Mouse (Mus musculus) spleen, adult 18-20 months (tissue): ENCODE measurements around the gene Cda.

Source experiments
- DNase-seq, 2 experiments: peaks; one replicate each; pipeline ENCODE4 v3.0.0; 2022; ENCODE audit warnings: mixed read lengths in 2 of 2

The Cda gene

DNA sequence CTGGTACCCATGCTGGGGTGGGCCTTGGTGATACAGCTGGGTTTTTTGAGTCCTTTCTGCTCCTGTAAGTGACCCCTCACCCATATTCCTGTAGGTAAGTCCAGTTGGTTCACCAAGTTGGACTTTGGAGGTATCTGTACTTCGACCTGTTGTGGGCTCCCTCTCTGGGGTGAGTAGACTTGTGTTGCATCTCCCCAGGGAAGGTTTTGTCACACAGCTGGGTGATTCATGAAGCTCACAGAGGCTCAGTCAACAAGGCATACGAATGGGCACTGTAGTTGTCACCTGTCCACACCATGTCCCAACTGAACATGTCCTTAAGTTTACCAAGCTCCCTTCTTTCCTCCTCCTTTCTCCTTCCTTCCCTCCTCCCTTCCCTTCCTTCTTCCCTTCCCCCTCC, 1.2 kb downstream of the Cda start:
- DNase-seq: no peak

- DNase-seq: no peak
These were observed 4.3 kb downstream of the Cda start for GRCm38 (mm10) chr4:138363511-138363910.

DNA sequence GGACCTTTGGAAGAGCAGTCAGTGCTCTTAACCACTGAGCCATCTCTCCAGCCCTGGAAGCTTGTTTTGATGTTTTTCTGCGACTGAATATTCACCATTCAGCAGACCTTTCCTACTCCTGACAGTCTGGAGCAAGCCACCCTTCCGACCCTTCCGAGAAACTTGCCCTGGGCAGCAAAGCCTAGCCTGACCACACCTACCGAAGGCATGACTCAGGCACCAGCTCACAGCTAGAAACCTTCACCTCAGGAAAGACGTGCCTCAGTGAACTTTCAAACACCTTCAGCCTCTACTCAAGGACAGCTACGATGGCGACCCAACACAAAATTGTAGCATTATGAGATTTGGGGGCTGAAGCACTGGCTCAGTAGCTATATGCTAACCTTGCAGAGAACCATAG, 4.9 kb downstream of the Cda start:
- DNase-seq: no peak

GRCm38 (mm10) chr4:138361370-138361821, 6.4 kb downstream of the Cda start:
- DNase-seq: no peak

- no peak for DNase-seq
These were observed 9.6 kb downstream of the Cda start for GRCm38 (mm10) chr4:138358176-138358575.

DNA sequence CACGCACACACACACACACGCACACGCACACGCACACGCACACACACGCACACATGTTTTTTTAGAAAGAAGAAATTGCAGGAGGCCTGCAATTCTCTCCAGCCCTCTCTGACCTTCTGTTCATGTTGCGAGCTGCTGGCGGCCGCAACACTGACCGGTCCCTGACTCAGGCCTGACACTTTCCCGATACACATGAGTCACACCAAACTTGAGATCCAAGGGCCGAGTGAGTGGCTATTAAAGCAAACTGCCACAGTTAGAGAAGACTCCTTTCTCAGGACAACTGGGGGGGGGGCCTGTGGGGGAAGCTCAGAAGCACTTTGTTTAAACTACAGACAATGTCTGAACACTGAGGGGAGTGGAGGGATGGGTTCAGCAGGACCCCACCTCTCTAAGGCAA, 11.2 kb downstream of the Cda start:
- no peak for DNase-seq

DNA sequence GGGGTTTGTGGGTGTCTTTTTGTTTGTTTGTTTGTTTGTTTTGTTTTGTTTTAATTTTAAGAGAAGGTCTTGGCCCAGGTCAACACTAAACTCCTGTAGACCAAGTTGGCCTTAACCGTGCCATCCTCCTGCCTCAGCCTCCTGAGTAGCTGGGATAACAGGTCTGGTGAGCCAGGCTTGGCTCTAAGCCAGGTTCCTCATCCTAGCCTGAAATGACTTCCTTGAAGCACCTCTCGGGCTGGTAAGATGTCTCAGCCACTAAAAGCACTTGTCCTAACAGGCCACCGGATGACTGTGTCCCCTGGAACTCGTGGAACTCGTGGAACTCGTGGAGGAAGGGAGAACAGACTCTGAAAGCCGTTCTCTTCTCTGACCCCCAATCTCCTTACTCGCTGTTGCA, 11.7 kb downstream of the Cda start:
- no peak for DNase-seq

DNA sequence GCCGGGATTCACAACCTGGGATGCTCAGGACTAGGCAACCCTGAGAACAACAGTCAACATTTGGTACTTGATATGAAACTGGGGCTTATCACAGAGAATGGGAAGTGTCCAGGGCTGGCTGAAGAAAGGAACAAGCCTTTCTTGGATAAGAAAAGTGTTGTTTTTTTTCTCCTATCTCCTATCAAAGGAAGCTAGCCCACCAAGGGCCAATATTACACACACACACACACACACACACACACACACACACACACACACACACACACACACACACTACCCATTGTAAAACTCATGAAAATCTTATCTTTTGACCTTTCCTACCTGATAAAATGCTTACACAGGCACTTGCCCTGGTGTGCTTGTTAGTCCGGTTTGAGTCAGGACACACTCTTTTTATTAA, 12.3 kb downstream of the Cda start:
- DNase-seq: no peak

- no peak for DNase-seq
These were observed 14.2 kb downstream of the Cda start for GRCm38 (mm10) chr4:138353438-138354171.

DNA sequence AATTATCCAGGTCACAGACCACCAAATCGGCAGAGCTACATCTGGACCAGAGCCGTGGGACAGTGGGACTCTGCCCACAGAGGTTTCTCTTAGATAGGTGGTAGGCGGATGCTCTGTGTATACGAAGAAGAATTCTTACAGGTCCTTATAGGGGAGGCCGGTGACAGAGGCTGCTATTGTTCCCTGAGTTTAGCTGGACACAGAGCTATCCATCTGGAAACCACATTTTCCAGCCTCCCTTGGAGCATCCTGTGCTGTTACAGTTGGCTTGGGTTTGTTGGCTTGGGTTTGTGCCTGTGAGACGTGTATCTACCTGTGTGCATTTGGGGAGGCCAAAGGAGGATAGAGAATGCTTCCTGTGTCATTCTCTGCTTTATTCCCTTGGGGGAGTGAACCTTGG, 15.1 kb downstream of the Cda start:
- DNase-seq: no peak

- no peak for DNase-seq
These were observed 16.0 kb downstream of the Cda start for GRCm38 (mm10) chr4:138351821-138352220.

GRCm38 (mm10) chr4:138348716-138349115, 19.1 kb downstream of the Cda start:
- no peak for DNase-seq

GRCm38 (mm10) chr4:138347280-138347679, 20.5 kb downstream of the Cda start:
- DNase-seq: no peak

DNA sequence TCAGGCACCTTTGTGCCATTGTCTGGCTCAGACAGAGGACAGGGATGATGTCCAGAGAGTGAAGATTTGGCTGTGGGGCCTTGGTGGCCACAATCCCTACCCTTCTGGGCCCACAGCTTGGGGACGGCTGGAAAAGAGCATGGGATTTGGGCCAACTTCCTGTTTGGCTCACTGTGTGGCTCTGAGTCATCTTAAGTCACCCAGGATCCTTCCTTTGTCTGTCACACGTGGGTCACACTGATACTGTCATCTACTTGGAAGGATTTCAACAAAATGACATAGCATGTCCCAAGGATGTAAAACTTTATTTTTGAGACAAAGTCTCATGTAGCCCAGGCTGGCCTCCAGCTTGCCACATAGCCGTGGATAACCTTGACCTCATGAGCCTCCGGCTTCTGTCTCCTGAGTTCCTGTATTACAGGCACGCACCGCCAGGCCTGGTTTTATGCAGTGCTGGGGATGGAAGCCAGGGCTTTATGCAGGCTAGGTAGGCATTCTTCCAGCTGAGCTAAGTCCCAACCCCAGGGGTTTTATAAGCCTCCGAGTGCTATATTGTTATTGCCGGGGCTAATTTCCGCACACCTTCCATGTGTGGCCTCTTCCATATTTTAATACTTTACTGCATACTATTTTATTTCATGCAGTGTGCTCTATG, 22.8 kb downstream of the Cda start:
- no peak for DNase-seq

- no peak for DNase-seq
These were observed 24.4 kb downstream of the Cda start for GRCm38 (mm10) chr4:138343341-138343837.

DNA sequence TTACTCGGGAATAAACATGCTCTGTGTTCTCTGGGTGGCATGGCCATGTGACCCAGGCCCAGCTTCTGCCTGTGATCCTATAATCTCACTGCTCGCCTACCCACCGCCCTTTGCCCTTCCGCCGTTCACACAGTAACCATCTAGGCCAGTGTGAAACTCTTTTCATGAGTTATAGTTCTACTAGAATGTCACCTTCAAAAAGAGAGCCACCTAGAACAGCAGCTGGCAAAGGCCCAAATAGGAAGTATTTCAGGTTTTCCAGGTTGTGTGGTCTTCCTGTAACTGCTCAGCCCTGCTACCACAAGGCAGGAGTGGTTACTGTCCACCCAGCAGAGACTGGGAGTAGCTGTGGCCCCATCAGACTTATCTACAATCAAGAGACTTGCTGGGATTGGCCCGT, 25.0 kb downstream of the Cda start:
- no peak for DNase-seq

GRCm38 (mm10) chr4:138342048-138342447, 25.7 kb downstream of the Cda start:
- no peak for DNase-seq

DNA sequence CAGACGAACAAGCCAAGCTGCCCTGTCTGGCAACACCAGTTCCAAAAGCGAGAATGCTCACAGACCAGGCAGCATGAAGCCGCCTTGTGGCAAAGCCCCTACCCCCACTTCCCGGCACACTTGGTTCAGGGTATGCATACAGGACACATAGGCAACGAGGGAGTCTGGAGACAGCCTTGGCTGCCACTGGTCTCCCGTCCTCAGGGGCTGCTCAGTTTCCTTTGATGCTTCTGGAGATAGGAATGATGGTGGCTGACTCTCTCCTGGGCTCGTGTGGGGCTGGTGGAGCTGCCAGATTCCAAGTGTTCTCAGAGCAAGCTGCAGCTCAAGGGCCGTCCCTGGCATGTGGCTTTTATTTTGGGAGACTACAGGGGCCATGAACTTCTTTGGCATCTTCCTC, 26.4 kb downstream of the Cda start:
- DNase-seq: no peak

DNA sequence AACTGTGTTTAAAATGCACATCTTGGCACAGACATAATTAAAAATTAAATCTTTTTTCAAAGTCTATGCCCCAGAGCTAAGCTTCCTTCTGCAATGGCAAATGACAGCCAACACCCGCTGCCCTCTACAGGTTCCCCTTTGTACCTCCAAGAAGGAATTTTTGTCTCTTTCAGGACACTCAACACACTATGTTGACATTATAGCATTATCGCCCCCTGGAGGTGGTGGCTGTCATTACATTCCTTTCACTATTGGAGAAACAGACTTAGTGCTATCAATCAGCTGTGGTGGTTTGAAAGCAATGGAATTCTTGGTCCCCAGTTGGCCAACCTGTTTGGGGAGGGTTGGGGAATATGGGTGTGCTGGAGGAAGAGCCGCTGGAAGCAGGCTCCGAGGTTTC, 27.8 kb downstream of the Cda start:
- peak in 1 of 2 experiments; percentile 15 for DNase-seq

DNA sequence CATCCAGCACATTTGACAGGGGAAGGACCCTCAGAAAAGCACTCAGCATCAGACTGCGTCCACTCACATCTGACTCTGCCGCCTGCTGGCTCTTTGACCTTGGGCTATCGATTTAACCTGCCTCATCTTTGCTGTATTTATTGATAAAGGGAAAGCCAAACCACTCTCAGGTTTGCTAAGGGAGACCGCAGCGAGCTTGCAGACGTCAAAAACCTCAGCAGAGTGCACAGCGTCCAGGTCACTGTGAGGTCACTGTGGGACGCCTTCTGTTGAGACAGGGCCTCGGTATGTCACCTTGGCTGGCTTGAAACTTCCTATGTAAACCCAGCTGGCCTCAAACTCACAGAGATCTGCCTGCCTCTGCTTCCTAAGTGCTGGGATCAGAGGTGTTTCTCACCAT, 30.5 kb downstream of the Cda start:
- DNase-seq: no peak

DNA sequence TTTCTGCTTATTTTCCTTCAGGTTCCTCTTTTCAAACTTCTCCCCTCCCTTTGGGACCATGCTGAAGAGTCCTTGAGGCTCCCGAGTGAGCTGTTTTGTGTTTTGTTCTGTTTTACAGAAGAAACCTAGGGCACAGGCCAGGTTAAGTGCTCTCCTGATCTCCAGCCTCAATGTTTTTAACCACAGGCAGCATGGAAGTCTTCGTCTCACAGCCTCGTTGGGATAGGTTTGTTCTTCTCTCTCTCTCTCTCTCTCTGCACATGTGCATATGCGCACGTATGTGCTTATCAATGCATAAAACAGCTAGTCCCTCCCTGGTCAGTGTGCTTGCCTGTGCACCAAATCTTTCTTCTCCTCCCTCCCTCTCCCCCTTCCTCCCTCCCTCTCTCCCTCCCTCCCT, 30.9 kb downstream of the Cda start:
- DNase-seq: no peak

GRCm38 (mm10) chr4:138335648-138336047, 32.1 kb downstream of the Cda start:
- no peak for DNase-seq

GRCm38 (mm10) chr4:138335036-138335435, 32.8 kb downstream of the Cda start:
- no peak for DNase-seq

DNA sequence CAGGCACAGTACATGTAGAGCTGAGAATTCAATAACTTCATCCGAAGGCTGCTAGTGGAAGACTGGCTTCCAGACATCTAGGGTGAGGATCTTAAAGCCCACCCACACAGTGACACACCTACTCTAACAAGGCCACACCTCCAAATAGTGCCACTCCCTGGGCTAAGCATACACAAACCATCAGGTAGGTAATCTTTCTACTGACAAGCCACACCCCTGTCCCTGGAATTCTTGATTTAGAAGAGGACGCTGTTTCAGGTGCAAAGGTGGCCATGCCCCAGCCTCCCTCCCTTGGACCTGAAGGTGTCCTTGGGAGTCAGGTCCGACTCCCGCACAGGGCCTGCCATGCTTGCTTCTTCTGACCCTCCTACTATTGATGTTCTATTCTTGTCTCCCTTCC, 34.7 kb downstream of the Cda start:
- DNase-seq: no peak

DNA sequence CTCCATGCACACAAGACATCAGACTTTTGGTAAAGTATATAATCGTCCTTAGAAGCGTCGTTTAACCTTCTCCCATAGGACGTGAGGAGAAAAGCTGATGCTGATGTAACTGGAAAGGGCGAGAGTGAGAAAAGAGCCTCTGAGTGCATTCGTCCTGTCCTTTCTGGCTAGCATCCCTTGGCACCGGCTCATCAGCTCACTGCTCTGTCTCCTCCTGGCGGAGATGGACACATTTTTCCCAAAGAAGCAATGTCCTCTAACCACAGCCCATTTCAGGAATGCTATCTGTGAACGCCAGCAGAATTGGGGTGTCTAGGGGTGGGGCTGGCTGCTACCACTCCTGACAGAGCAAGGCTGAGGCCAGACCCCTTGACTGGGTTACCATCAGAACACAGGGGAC, 36.1 kb downstream of the Cda start:
- no peak for DNase-seq
